Mouse (Mus musculus): ENCODE measurements around the gene Slc6a9. TPM values are rescaled to one million over a fixed set of nuclear protein-coding genes. Genes with fewer than 3 reads are reported as not detected.

Slc6a9 gene
- polyA plus RNA-seq, 1 experiment from 2014 or later, result 53.7 TPM

GRCm38 (mm10) chr4:117887920-117888319, 53.6 kb downstream of the Slc6a9 start:
- Histone ChIP-seq H3K27ac (ENCODE audit: low read length) (no peak overlapping the region), H3K27me3 (ENCODE audit: control insufficient read depth, insufficient read depth, low read depth, low read length) (peaks cover 17% of the 10 kb centered on the region), H3K4me2 (ENCODE audit: low read depth, low read length) (peak overlapping the region; percentile 82), H3K4me1 (ENCODE audit: control insufficient read depth, low read depth, low read length) (peaks cover 32% of the 10 kb centered on the region), H3K9me3 (replicated peaks; ENCODE audit: control insufficient read depth, low read length) (no peaks in the 10 kb centered on the region), H3K36me3 (ENCODE audit: control insufficient read depth, insufficient read depth) (peaks cover 19% of the 10 kb centered on the region), H3K4me3 (ENCODE audit: low read depth, low read length) (no peak overlapping the region; the same call in 1 of the 2 replicates), H3K9ac (ENCODE audit: low read depth, low read length) (no peak overlapping the region)
- WGBS (ENCODE audit: insufficient replicate concordance), result 60% methylated on average over 2 of the region's 2 CpGs
- no peak for ATAC-seq (ENCODE audit: low read depth)

DNA sequence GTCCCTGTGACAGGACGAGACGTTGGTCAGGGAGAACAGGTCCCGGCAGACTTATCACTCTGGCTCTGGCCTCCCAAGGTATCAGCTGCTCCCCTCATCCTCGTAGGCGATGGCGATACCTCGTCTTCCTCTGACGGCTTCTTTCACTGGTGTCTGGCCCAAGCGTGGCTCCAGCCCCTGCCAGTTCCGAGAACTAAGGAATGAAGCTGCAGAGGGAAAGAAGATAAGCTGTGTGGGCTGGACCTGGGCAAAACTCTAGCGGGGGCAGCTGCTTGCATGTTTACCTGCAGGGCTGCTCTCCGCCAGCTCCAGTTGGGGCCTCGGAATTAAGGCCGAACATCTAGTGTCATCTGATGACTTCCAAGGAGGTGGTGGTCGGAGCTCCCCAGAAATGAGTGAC, 55.2 kb downstream of the Slc6a9 start:
- Histone ChIP-seq H3K4me3 (ENCODE audit: low read depth, low read length) (no peak overlapping the region), H3K36me3 (ENCODE audit: control insufficient read depth, insufficient read depth) (peaks cover 14% of the 10 kb centered on the region), H3K9ac (ENCODE audit: low read depth, low read length) (no peak overlapping the region), H3K4me1 (ENCODE audit: control insufficient read depth, low read depth, low read length) (peaks cover 22% of the 10 kb centered on the region), H3K4me2 (ENCODE audit: low read depth, low read length) (no peak overlapping the region), H3K27me3 (ENCODE audit: control insufficient read depth, insufficient read depth, low read depth, low read length) (peaks cover 1% of the 10 kb centered on the region; the same call in 1 of the 2 replicates), H3K9me3 (replicated peaks; ENCODE audit: control insufficient read depth, low read length) (no peaks in the 10 kb centered on the region), H3K27ac (ENCODE audit: low read length) (no peak overlapping the region)
- 79% methylated on average over 15 of the region's 15 CpGs for WGBS (ENCODE audit: insufficient replicate concordance)
- ATAC-seq (ENCODE audit: low read depth), result no peak

GRCm38 (mm10) chr4:117890031-117890430, 55.7 kb downstream of the Slc6a9 start:
- WGBS (ENCODE audit: insufficient replicate concordance), result 86% methylated on average over 14 of the region's 14 CpGs
- no peaks in the 10 kb centered on the region for H3K9me3 ChIP-seq (replicated peaks; ENCODE audit: control insufficient read depth, low read length)
- H3K36me3 ChIP-seq (ENCODE audit: control insufficient read depth, insufficient read depth), result peaks cover 8% of the 10 kb centered on the region
- no peak overlapping the region for H3K27ac ChIP-seq (ENCODE audit: low read length)
- no peak for ATAC-seq (ENCODE audit: low read depth)
- H3K4me2 ChIP-seq (ENCODE audit: low read depth, low read length), result no peak overlapping the region
- no peaks in the 10 kb centered on the region for H3K27me3 ChIP-seq (ENCODE audit: control insufficient read depth, insufficient read depth, low read depth, low read length)
- H3K4me1 ChIP-seq (ENCODE audit: control insufficient read depth, low read depth, low read length), result peaks cover 22% of the 10 kb centered on the region
- no peak overlapping the region for H3K4me3 ChIP-seq (ENCODE audit: low read depth, low read length)
- no peak overlapping the region for H3K9ac ChIP-seq (ENCODE audit: low read depth, low read length)

- Histone ChIP-seq H3K27ac (ENCODE audit: low read length) (no peak overlapping the region), H3K9ac (ENCODE audit: low read depth, low read length) (no peak overlapping the region), H3K27me3 (ENCODE audit: control insufficient read depth, insufficient read depth, low read depth, low read length) (no peaks in the 10 kb centered on the region), H3K4me1 (ENCODE audit: control insufficient read depth, low read depth, low read length) (peaks cover 22% of the 10 kb centered on the region), H3K36me3 (ENCODE audit: control insufficient read depth, insufficient read depth) (peaks cover under 1% of the 10 kb centered on the region), H3K4me2 (ENCODE audit: low read depth, low read length) (peak overlapping the region; percentile 83), H3K4me3 (ENCODE audit: low read depth, low read length) (peak overlapping the region; percentile 83), H3K9me3 (replicated peaks; ENCODE audit: control insufficient read depth, low read length) (no peaks in the 10 kb centered on the region)
- WGBS (ENCODE audit: insufficient replicate concordance), result 79% methylated on average over 8 of the region's 8 CpGs
- ATAC-seq (ENCODE audit: low read depth), result no peak
Measured at GRCm38 (mm10) chr4:117890750-117891149, 56.4 kb downstream of the Slc6a9 start.

- Histone ChIP-seq H3K4me1 (ENCODE audit: control insufficient read depth, low read depth, low read length) (peaks cover 14% of the 10 kb centered on the region), H3K36me3 (ENCODE audit: control insufficient read depth, insufficient read depth) (no peaks in the 10 kb centered on the region; the same call in 1 of the 2 replicates), H3K4me2 (ENCODE audit: low read depth, low read length) (peak within 1 kb of the TSS; percentile 83), H3K9me3 (replicated peaks; ENCODE audit: control insufficient read depth, low read length) (no peaks in the 10 kb centered on the region), H3K9ac (ENCODE audit: low read depth, low read length) (peak within 1 kb of the TSS; percentile 61), H3K27ac (ENCODE audit: low read length) (no peak within 1 kb of the TSS; the same call in 1 of the 2 replicates), H3K27me3 (ENCODE audit: control insufficient read depth, insufficient read depth, low read depth, low read length) (no peaks in the 10 kb centered on the region), H3K4me3 (ENCODE audit: low read depth, low read length) (peak within 1 kb of the TSS; percentile 83)
- WGBS (ENCODE audit: insufficient replicate concordance), result under 1% methylated on average over 21 of the region's 21 CpGs
- ATAC-seq (ENCODE audit: low read depth), result peak; percentile 78
Measured at GRCm38 (mm10) chr4:117891738-117892161, 57.4 kb downstream of the Slc6a9 start, which contains the start of gene Dph2. Gene Dph2, minus strand, starts transcription at chr4:117892032.

DNA sequence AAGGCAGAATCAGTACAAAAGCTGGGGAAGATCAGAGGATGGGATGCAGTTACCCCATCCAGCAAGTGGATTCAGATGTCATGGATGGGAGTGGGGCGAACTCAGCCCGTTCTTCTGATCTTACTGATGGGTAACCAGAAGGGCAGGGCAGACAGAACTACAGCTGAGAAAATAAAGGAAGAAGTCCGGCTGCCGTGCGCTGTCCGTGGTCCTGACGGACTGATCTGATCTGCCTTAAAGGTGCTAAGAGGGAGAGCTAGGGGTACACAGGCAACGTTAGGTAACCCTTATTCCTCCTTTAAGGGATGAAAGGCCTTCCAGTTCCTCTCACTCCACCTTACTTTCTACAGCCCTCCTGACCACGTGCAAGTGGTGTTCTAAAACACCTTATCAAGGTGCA, 59.1 kb downstream of the Slc6a9 start:
- Histone ChIP-seq H3K4me3 (ENCODE audit: low read depth, low read length) (no peak overlapping the region), H3K4me1 (ENCODE audit: control insufficient read depth, low read depth, low read length) (peaks cover 10% of the 10 kb centered on the region), H3K9ac (ENCODE audit: low read depth, low read length) (no peak overlapping the region), H3K27me3 (ENCODE audit: control insufficient read depth, insufficient read depth, low read depth, low read length) (no peaks in the 10 kb centered on the region), H3K9me3 (replicated peaks; ENCODE audit: control insufficient read depth, low read length) (no peaks in the 10 kb centered on the region), H3K36me3 (ENCODE audit: control insufficient read depth, insufficient read depth) (no peaks in the 10 kb centered on the region; the same call in 1 of the 2 replicates), H3K4me2 (ENCODE audit: low read depth, low read length) (no peak overlapping the region), H3K27ac (ENCODE audit: low read length) (no peak overlapping the region)
- ATAC-seq (ENCODE audit: low read depth), result no peak
- WGBS (ENCODE audit: insufficient replicate concordance), result 18% methylated on average over 9 of the region's 9 CpGs

DNA sequence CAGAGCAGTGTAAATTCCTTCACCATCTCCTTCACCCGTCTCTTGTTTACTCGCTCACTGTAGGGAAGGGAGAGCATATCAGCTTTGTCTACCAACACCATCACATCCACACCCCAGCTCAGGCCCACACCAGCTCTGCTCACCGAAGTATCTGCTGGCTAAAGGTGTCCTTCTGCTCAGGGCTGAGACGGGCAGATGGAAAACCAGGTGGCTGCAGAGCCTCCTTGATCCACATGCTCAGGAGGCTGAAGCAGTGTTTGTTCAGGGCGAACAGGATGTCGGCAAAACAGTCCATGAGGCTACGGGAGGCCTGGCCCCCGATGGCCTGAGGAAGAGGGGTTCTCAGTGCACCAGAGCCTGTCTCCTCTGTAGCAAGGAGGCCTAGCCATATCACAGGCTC, 60.3 kb downstream of the Slc6a9 start:
- no peak overlapping the region for H3K4me2 ChIP-seq (ENCODE audit: low read depth, low read length)
- H3K36me3 ChIP-seq (ENCODE audit: control insufficient read depth, insufficient read depth), result peaks cover 4% of the 10 kb centered on the region
- no peak overlapping the region for H3K4me3 ChIP-seq (ENCODE audit: low read depth, low read length)

GRCm38 (mm10) chr4:117895339-117895738, 61.0 kb downstream of the Slc6a9 start:
- Histone ChIP-seq H3K27me3 (ENCODE audit: control insufficient read depth, insufficient read depth, low read depth, low read length) (no peaks in the 10 kb centered on the region), H3K4me2 (ENCODE audit: low read depth, low read length) (no peak overlapping the region), H3K4me1 (ENCODE audit: control insufficient read depth, low read depth, low read length) (peaks cover 10% of the 10 kb centered on the region), H3K4me3 (ENCODE audit: low read depth, low read length) (no peak overlapping the region), H3K36me3 (ENCODE audit: control insufficient read depth, insufficient read depth) (peaks cover 10% of the 10 kb centered on the region), H3K9me3 (replicated peaks; ENCODE audit: control insufficient read depth, low read length) (no peaks in the 10 kb centered on the region), H3K27ac (ENCODE audit: low read length) (no peak overlapping the region), H3K9ac (ENCODE audit: low read depth, low read length) (no peak overlapping the region)
- ATAC-seq (ENCODE audit: low read depth), result no peak
- WGBS (ENCODE audit: insufficient replicate concordance), result 72% methylated on average over 7 of the region's 7 CpGs

More for the DNA sequence above, 60.3 kb downstream of the Slc6a9 start:
- Histone ChIP-seq H3K9me3 (replicated peaks; ENCODE audit: control insufficient read depth, low read length) (no peaks in the 10 kb centered on the region), H3K27me3 (ENCODE audit: control insufficient read depth, insufficient read depth, low read depth, low read length) (no peaks in the 10 kb centered on the region), H3K9ac (ENCODE audit: low read depth, low read length) (no peak overlapping the region), H3K27ac (ENCODE audit: low read length) (no peak overlapping the region), H3K4me1 (ENCODE audit: control insufficient read depth, low read depth, low read length) (peaks cover 10% of the 10 kb centered on the region)
- 81% methylated on average over 8 of the region's 8 CpGs for WGBS (ENCODE audit: insufficient replicate concordance)
- no peak for ATAC-seq (ENCODE audit: low read depth)

DNA sequence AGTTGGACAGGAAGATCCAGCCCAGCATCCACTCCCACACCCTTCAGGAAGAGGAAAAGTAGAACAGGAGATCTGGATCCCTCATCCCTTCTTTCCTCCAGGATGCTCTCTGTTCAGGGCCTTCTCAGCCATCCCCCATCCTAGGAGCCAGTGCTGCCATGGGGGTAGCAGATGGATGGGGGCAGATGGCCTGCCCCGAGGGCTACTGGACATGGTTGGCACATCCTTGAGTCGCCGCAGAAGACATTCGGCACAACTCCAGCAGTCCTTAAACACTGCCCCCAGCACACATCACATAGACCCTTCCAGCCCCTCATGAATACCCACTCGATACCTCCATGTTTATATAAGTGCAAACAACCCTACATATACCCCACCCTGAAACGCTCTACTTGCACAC, 61.7 kb downstream of the Slc6a9 start:
- no peaks in the 10 kb centered on the region for H3K27me3 ChIP-seq (ENCODE audit: control insufficient read depth, insufficient read depth, low read depth, low read length)
- peaks cover 13% of the 10 kb centered on the region for H3K36me3 ChIP-seq (ENCODE audit: control insufficient read depth, insufficient read depth)
- no peak overlapping the region for H3K27ac ChIP-seq (ENCODE audit: low read length)
- H3K9ac ChIP-seq (ENCODE audit: low read depth, low read length), result no peak overlapping the region
- 82% methylated on average over 6 of the region's 6 CpGs for WGBS (ENCODE audit: insufficient replicate concordance)
- no peak for ATAC-seq (ENCODE audit: low read depth)
- no peaks in the 10 kb centered on the region for H3K9me3 ChIP-seq (replicated peaks; ENCODE audit: control insufficient read depth, low read length)
- no peak overlapping the region for H3K4me3 ChIP-seq (ENCODE audit: low read depth, low read length)
- no peak overlapping the region for H3K4me2 ChIP-seq (ENCODE audit: low read depth, low read length)
- peaks cover 7% of the 10 kb centered on the region for H3K4me1 ChIP-seq (ENCODE audit: control insufficient read depth, low read depth, low read length)
